Mouse (Mus musculus) erythroblast, embryonic 14.5 days (primary cell): ENCODE data around the gene Tns3.

Source experiments
- GATA1 ChIP-seq: IDR thresholded peaks from 2 replicates; pipeline ENCODE4 v1.6.1; 2012; ENCODE audit warnings: low read length, inconsistent platforms, mixed read lengths
- TAL1 ChIP-seq: IDR thresholded peaks from 3 replicates; pipeline ENCODE4 v1.6.1; 2012; ENCODE audit warnings: low read length, inconsistent platforms, mixed read lengths

- TF ChIP-seq GATA1 = no peak
- no peak for TF ChIP-seq TAL1
These were observed 29.8 kb upstream of the Tns3 start for GRCm38 (mm10) chr11:8694096-8694495.
